Mouse (Mus musculus) stomach, postnatal 0 days (tissue): ENCODE measurements around the gene Catsper1.

Experiments used
- CTCF ChIP-seq: IDR thresholded peaks from 2 replicates; pipeline ENCODE4 v1.5.1; 2016; ENCODE audit warnings: antibody characterized with exemption, low read depth, mild to moderate bottlenecking, moderate library complexity
- EP300 ChIP-seq: optimal IDR thresholded peaks from 2 replicates; pipeline ENCODE3; 2016; ENCODE audit warnings: antibody characterized with exemption

DNA sequence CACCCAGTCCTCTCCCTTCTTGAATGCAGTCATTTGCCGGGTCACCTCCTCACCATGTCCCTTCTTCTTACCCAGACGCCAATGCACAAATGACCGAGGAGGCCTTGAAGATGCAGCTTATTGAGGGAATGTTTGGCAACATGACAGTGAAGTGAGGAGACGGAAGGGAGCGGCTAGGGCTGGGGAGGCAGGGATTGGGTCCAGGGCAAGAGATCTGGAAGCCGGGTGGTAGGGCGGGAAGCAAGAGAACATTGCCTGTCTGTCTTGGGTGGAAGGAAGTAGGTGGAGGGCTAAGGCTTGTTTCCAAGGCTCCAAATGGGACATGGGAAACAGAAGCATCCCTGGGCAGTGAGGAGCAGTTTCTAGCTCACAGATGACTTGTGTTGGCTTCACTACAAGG, 5.8 kb downstream of the Catsper1 start:
- TF ChIP-seq CTCF (no peak), EP300 (no peak)
